Mouse (Mus musculus) embryonic facial prominence, embryonic 11.5 days (tissue): ENCODE results near the gene Fbxl14. TPM values are rescaled to one million over a fixed set of nuclear protein-coding genes. Genes with fewer than 3 reads are reported as not detected.

ENCODE experiments used
- ATAC-seq: fragments of 200-750 bp; cut with Nextera tagmentation; replicated peaks from 2 replicates; pipeline ENCODE4 v1.8.0; 2017; ENCODE audit warnings: low read depth; ENCODE audit not compliant: insufficient number of reproducible peaks, low FRiP score, low TSS enrichment
- DNase-seq: peaks from one replicate; pipeline ENCODE4 v3.0.0-alpha.2; 2015; ENCODE audit warnings: low spot score
- H3K27ac ChIP-seq: fragments of 300-500 bp; sonication (generic); replicated peaks from 2 replicates; pipeline ENCODE4 v1.5.1; 2014; ENCODE audit warnings: mild to moderate bottlenecking, low read depth, low read length, control low read depth
- H3K27me3 ChIP-seq: fragments of 300-500 bp; sonication (generic); 2 replicates; pipeline ENCODE4 v1.6.1; 2014; ENCODE audit warnings: mild to moderate bottlenecking, low read length, moderate library complexity, mixed read lengths; ENCODE audit not compliant: control insufficient read depth, insufficient read depth
- H3K36me3 ChIP-seq: fragments of 300-500 bp; sonication (generic); replicated peaks from 2 replicates; pipeline ENCODE4 v1.6.1; 2014; ENCODE audit warnings: low read depth, mild to moderate bottlenecking, low read length, moderate library complexity, mixed read lengths; ENCODE audit not compliant: control insufficient read depth, insufficient read depth
- H3K4me1 ChIP-seq: fragments of 300-500 bp; sonication (generic); 2 replicates; pipeline ENCODE4 v1.6.1; 2014; ENCODE audit warnings: low read length, mixed read lengths; ENCODE audit not compliant: control insufficient read depth, insufficient read depth
- H3K4me2 ChIP-seq: fragments of 300-500 bp; sonication (generic); 2 replicates; pipeline ENCODE4 v1.6.1; 2014; ENCODE audit warnings: low read depth, mild to moderate bottlenecking, control low read depth, low read length, moderate library complexity
- H3K4me3 ChIP-seq: fragments of 300-500 bp; sonication (generic); 2 replicates; pipeline ENCODE4 v1.5.1; 2014; ENCODE audit warnings: low read depth, low read length, control low read depth
- H3K9ac ChIP-seq: fragments of 300-500 bp; sonication (generic); replicated peaks from 2 replicates; pipeline ENCODE4 v1.6.1; 2014; ENCODE audit warnings: mild to moderate bottlenecking, control low read depth, low read length
- H3K9me3 ChIP-seq: fragments of 300-500 bp; sonication (generic); replicated peaks from 2 replicates; pipeline ENCODE4 v1.6.1; 2016; ENCODE audit warnings: mild to moderate bottlenecking, low read length, inconsistent platforms, mixed read lengths; ENCODE audit not compliant: control insufficient read depth
- WGBS: fragments of 180-500 bp; shearing (Covaris S2); extraction: QIAGEN DNeasy Blood & Tissue Kit; methylation state at CpG from one replicate; pipeline ENCODE4 v1.1.7; 2014; 5-methylcytosine and 5-hydroxymethylcytosine counted together
- polyA plus RNA-seq: library from polyadenylated mRNA; unstranded; fragments of >200 nt; fragmentation: Nextera tagmentation; extraction: Ambion mirVana; gene quantifications from 2 replicates; pipeline ENCODE4 v1.2.1, GENCODE M21; 2014

The Fbxl14 gene
- polyA plus RNA-seq, 1 experiment from 2014 or later = 7.0 TPM

DNA sequence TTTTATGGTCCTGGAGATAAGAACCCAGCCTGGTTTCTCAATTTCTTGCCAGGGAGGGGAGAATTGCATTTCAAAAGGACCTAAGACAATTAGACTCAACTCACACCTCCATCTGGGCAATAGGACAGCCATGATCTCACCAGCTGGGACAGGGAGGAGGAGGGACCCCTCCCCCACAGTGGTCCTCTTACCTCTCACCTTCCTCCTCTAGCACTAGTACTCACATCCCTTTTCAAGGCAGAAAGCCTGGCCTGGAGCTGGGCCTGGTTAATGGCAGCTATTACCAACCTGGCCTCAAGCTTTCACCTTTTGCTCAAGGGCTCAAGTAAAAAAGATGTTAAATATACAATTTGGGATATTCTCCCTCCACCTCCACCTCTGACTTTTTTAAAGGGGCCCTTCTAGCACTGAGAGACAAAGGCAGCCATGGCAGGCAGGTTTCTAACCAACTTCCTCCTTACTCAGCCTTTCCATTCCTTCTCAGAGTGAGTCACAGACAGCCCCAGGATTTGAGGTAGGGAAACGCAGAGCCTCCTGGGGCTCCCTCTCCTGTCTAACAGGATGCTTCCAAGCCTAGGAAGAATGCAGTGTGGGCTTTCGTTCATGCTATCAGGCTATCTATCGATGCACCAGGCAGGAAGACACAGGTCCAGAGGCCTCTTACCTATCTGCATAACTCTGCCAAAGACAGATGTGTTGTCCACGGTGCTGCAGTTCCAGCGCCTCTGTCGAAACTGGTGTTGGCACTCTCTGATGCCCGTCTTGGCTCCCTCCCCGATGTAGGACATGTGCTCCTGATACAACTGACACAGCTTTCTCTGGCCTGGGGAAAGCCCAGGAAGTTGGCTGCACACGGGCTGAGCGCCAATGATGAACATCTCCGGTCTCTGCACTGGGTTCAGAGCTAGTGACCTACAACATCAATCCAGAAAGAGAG, 33.5 kb upstream of the Fbxl14 start:
- Histone ChIP-seq H3K36me3 (no peaks in the 10 kb centered on the region), H3K9me3 (no peaks in the 10 kb centered on the region), H3K27me3 (no peaks in the 10 kb centered on the region), H3K27ac (no peak overlapping the region), H3K4me3 (no peak overlapping the region), H3K4me1 (no peaks in the 10 kb centered on the region), H3K9ac (no peak overlapping the region), H3K4me2 (no peak overlapping the region)
- WGBS = 72% methylated on average over 11 of the region's 11 CpGs
- DNase-seq = no peak
- no peak for ATAC-seq

DNA sequence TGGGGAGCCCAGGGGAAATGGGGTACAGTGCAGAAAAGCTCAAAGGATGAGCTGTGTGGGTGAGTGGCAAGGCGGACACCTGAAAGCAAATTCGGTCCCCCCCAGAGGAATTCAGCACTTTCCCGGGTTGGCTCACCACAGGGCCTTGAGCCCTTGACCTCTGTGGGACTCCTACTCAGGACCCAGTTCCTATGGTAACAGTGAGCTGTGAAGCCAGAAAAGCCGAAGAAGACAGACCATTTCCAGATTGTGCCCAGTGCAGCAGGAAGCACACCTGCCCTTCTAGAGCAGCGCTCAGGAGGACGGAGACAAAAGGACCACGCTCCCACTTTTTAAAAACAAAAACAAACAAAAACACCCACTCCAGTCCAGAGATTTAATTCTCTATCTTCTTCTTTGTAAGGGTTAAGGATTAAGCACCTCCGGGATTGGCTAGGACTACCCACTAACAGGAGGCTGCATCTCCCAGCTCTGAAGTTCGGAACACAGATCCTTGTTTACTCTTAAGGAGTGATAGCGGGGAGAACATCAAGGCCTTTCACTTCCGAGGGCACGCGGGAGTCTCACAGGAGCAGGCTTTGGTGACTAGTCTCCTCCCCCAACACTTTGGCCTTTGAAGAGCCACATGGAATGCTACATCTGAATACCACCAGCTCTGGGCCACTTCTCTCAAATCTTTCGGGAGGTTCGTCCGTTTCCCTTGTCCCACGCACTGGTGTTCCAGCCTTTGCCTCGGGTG, 31.0 kb upstream of the Fbxl14 start:
- no peaks in the 10 kb centered on the region for H3K4me1 ChIP-seq
- H3K27me3 ChIP-seq = no peaks in the 10 kb centered on the region
- H3K36me3 ChIP-seq = no peaks in the 10 kb centered on the region
- no peaks in the 10 kb centered on the region for H3K9me3 ChIP-seq
- H3K9ac ChIP-seq = peak overlapping the region; percentile 39
- ATAC-seq = no peak
- 7% methylated on average over 18 of the region's 18 CpGs for WGBS
- peak overlapping the region; percentile 22 for H3K4me3 ChIP-seq
- DNase-seq = peak; percentile 51
- H3K4me2 ChIP-seq = peak overlapping the region; percentile 44
- no peak overlapping the region for H3K27ac ChIP-seq

DNA sequence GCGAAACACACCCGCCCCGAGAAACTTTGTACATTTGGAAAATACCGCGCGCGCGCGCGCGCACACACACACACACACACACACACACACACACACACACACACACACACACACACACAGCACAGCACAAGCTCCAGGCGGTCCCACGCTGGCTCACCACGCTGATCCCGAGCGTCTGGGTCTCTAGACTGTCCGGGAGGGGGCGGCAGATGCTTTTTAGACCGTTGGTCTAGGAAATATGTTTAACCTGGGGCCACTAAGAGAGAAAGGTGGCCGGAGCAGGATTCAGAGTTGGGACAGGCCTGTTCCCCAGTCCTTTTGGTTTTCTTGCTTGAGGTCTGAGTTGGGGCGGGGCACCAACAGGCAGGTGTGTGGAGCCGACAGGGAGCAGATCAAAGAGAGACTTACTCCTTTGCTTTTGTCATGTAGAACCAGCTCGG, 30.4 kb upstream of the Fbxl14 start:
- no peaks in the 10 kb centered on the region for H3K27me3 ChIP-seq
- no peaks in the 10 kb centered on the region for H3K9me3 ChIP-seq
- H3K36me3 ChIP-seq = no peaks in the 10 kb centered on the region
- H3K4me2 ChIP-seq = peak overlapping the region; percentile 44
- no peaks in the 10 kb centered on the region for H3K4me1 ChIP-seq
- WGBS = 4% methylated on average over 20 of the region's 23 CpGs
- H3K9ac ChIP-seq = peak overlapping the region; percentile 39
- peak overlapping the region; percentile 22 for H3K4me3 ChIP-seq
- DNase-seq (peak; percentile 82), ATAC-seq (peak; percentile 66; the same call in 1 of the 2 replicates)
- no peak overlapping the region for H3K27ac ChIP-seq

DNA sequence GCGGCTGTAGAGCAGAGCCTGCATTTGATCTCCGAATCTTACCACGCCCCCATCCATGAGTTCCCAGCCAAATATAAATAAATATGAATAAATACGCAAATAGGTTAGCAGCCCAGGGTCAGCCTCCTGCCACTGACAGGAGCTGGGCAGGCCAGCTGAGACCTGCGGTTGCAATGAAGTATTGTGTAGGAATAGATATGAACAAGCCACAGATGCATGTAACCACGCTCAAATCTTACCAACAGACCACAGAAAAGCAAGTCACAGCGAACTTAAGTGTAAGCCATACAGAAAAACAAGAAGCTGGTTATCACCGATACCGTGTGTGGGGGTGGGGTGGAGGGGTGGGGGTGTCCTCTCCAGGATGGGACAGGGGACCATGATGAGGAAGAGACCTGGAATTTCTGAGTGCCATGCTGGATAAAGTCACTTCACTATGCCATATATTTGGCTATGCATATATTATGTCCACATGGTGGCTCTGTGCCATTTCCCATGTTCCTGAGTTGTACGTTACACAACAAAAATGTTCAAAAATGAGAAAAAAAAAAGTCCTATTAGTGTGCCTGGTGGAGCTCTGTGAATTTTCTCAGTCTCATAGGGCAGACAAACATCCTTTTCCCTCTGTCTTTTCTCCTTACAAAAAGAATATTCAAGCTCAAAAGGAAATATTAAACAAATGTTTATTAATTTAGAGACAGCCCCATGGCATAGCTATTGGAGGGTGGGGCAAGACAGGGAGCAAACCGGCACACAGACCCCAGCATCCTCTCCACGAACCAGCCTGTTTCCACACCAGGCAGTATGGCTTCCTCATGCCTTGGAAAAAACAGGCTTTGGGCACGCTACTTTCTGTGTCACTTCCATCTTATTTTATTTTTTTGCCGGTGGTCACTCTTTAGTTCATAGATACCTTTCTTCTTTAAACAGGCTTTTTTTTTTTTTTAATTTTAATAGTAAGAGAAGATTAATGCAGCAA, 28.2 kb upstream of the Fbxl14 start:
- DNase-seq (no peak), ATAC-seq (no peak)
- H3K9ac ChIP-seq = no peak overlapping the region
- peak overlapping the region; percentile 30 for H3K4me2 ChIP-seq
- H3K4me3 ChIP-seq = no peak overlapping the region
- no peak overlapping the region for H3K27ac ChIP-seq
- 40% methylated on average over 14 of the region's 14 CpGs for WGBS
- H3K27me3 ChIP-seq = no peaks in the 10 kb centered on the region
- no peaks in the 10 kb centered on the region for H3K4me1 ChIP-seq
- H3K36me3 ChIP-seq = no peaks in the 10 kb centered on the region
- no peaks in the 10 kb centered on the region for H3K9me3 ChIP-seq

DNA sequence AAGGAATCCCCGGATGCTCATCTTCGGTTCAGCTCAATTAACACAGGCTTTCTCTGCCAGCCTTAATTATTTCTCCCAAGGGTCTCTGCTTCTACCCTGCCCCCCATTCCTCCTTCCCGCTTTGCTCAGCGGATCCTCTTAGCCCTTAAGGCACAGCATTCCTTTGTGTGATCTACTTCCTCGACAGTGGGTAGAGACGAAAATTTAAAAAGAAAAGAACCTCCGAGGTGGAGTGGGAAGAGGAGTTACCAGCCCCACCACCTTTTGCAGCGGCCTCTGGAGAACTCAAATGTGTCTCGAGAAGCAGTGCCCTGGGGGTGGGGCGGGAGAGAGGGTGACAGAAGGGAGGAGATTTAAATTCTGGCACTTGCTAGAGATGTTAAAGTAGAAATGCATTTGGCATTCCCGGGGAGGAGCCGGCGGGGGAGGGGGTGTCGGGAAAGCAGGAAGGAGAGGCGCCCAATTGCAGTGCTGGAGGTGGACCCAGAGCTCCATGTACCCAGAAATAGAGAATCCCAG, 27.4 kb upstream of the Fbxl14 start:
- Histone ChIP-seq H3K36me3 (no peaks in the 10 kb centered on the region), H3K9ac (peak overlapping the region; percentile 44), H3K27me3 (no peaks in the 10 kb centered on the region), H3K4me3 (peak overlapping the region; percentile 20), H3K9me3 (no peaks in the 10 kb centered on the region), H3K4me2 (peak overlapping the region; percentile 30), H3K4me1 (no peaks in the 10 kb centered on the region), H3K27ac (no peak overlapping the region)
- peak; percentile 68 for DNase-seq
- ATAC-seq = 0 out of 2 replicates have a peak, but pooled peaks have one; percentile 15
- WGBS = 0% methylated on average over 15 of the region's 15 CpGs

DNA sequence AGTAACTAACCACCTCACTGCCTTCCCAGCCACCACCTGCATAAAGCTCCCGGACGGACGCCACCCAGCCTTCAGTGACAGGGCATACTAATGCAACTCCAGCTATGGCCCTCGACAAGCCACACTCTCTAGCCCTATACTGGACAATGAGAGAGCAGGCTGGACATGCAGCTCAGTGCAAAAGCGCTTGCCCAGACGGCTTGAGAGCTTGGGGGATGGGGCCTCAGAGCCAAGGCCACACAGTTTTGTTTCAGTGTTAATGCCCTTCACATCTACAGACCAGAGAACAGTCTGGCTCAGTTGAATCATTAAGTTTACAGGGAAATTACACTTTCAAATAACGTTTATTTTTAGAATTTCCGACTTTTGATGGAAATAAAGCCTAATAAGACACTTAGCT, 21.3 kb upstream of the Fbxl14 start:
- H3K27me3 ChIP-seq = no peaks in the 10 kb centered on the region
- no peaks in the 10 kb centered on the region for H3K36me3 ChIP-seq
- no peak overlapping the region for H3K27ac ChIP-seq
- H3K9me3 ChIP-seq = no peaks in the 10 kb centered on the region
- ATAC-seq = no peak
- no peak overlapping the region for H3K4me2 ChIP-seq
- no peaks in the 10 kb centered on the region for H3K4me1 ChIP-seq
- DNase-seq = no peak
- WGBS = 73% methylated on average over 8 of the region's 8 CpGs
- H3K4me3 ChIP-seq = no peak overlapping the region
- no peak overlapping the region for H3K9ac ChIP-seq

DNA sequence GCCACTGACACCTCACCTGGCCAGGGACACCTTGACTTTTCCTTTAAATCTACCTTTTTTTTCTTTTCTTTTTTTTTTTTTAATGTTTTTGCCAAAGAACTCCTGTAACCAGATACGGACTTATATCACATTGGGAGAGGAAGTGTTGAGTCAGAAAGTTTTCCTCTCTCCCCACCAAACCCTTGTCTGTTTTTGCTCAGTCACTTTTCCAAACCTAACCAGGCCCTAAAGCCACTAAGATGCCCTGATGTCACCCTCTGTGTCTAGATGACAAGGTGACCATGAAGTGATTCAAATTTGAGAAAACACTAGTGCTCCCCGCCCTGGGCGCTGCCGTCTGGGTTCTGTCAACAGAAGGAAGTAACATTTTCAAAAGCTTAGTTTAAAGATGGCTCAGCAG, 20.4 kb upstream of the Fbxl14 start:
- no peaks in the 10 kb centered on the region for H3K36me3 ChIP-seq
- no peak overlapping the region for H3K9ac ChIP-seq
- ATAC-seq (no peak), DNase-seq (no peak)
- H3K27me3 ChIP-seq = no peaks in the 10 kb centered on the region
- H3K4me3 ChIP-seq = no peak overlapping the region
- H3K27ac ChIP-seq = no peak overlapping the region
- H3K4me2 ChIP-seq = no peak overlapping the region
- no peaks in the 10 kb centered on the region for H3K4me1 ChIP-seq
- no peaks in the 10 kb centered on the region for H3K9me3 ChIP-seq
- WGBS = 74% methylated on average over 4 of the region's 4 CpGs
